Mouse (Mus musculus) G1E (cell line): ENCODE data around the gene Gipc3. TPM values are rescaled to one million over a fixed set of nuclear protein-coding genes. Genes with fewer than 3 reads are reported as not detected.

Source experiments
- ATAC-seq: 2 replicates; pipeline ENCODE4 v1.8.0; 2016; ENCODE audit warnings: mild to moderate bottlenecking; ENCODE audit not compliant: insufficient number of reproducible peaks, poor library complexity, low FRiP score, severe bottlenecking; ENCODE audit errors: extremely low read depth
- DNase-seq: peaks from one replicate; pipeline ENCODE4 v3.0.0; 2012; ENCODE audit warnings: low spot score
- H3K27me3 ChIP-seq: 2 replicates; pipeline ENCODE4 v1.6.1; 2012; ENCODE audit warnings: mild to moderate bottlenecking, low read length, inconsistent platforms; ENCODE audit not compliant: insufficient read depth
- H3K36me3 ChIP-seq: replicated peaks from 2 replicates; pipeline ENCODE3; 2012; ENCODE audit warnings: mild to moderate bottlenecking, inconsistent platforms
- H3K4me1 ChIP-seq: 2 replicates; pipeline ENCODE4 v1.6.1; 2012; ENCODE audit warnings: low read depth, low read length, inconsistent platforms, mixed read lengths; ENCODE audit not compliant: insufficient read depth
- H3K4me3 ChIP-seq: 2 replicates; pipeline ENCODE4 v1.5.1; 2012; ENCODE audit warnings: low read depth, mild to moderate bottlenecking, inconsistent platforms, low read length, moderate library complexity, mixed read lengths
- H3K9me3 ChIP-seq: replicated peaks from 2 replicates; pipeline ENCODE4 v1.6.1; 2012; ENCODE audit warnings: inconsistent platforms
- CTCF ChIP-seq: IDR thresholded peaks from 2 replicates; pipeline ENCODE4 v1.5.1; 2012; ENCODE audit warnings: low read depth, low read length, inconsistent platforms, mixed read lengths
- GATA1 ChIP-seq: IDR thresholded peaks from 2 replicates; pipeline ENCODE4 v1.6.1; 2012; ENCODE audit warnings: borderline replicate concordance, low read length, inconsistent platforms, mixed read lengths
- GATA2 ChIP-seq: IDR thresholded peaks from 2 replicates; pipeline ENCODE4 v1.6.1; 2012; ENCODE audit warnings: low read depth, low read length, inconsistent platforms, borderline replicate concordance
- POLR2AphosphoS5 ChIP-seq: IDR thresholded peaks from 2 replicates; pipeline ENCODE4 v1.6.1; 2012; ENCODE audit warnings: low read depth, low read length, inconsistent platforms; ENCODE audit not compliant: insufficient replicate concordance
- TAL1 ChIP-seq: conservative IDR thresholded peaks from 2 replicates; pipeline ENCODE4 v1.6.1; 2012; ENCODE audit warnings: low read depth, low read length, inconsistent platforms, mixed read lengths
- polyA plus RNA-seq: library from polyadenylated mRNA; stranded (reverse); fragments of >175 nt; gene quantifications from 2 replicates; pipeline ENCODE4 v1.2.3, GENCODE M21; 2012
- total RNA-seq, 2 experiments: library from RNA; stranded (forward) in 1 of 2; stranded (reverse) in 1 of 2; fragments of 200-1000 nt in 1 of 2; fragments of >200 nt in 1 of 2; fragmentation: Nextera tagmentation in 1 of 2; gene quantifications; 2 replicates each; pipeline ENCODE4 v1.2.3; 2014 to 2017

The Gipc3 gene
- total and polyA plus RNA-seq, 3 experiments = 0.11 TPM; not detected in 2

DNA sequence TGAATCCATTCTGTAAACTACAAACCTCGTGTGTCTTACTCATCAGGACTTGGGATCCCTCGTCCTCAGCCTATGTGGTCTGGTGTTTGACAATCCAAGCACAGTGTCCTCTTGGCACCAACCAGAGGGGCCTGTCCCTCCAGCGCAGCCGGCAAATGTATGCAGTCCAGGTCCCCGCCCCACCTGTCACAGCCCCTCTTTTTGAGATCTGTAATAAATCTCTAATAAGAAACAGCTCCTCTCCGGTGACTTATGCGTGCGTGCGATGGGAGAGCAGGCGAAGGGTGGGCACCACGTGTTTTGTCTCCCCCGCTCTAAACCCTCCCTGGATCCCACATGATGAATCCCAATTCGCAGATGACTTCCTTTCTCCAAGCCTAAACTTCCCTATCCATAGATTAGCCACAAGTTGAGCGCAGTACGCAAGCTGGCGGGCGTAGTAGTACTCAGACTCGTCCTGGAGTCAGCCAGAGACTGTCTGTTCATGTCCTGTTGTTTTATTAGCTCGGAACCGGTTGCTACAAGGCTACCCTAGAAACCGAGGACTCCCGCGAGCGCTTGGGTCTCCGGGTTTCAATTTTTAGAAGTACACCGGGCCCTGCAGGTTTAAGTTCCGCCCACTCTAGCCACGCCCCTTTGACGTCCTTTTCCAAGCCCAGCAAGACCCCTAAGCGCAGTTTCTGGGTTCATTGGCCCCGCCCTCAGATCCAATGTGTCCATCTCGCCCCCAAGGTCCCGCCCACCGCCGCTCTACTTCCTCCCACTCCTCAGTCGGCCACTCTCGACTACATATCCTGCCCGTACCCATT lies 23.1 kb downstream of the Gipc3 start:
- peaks cover 84% of the 10 kb centered on the region for H3K4me1 ChIP-seq
- DNase-seq (peak; percentile 93), ATAC-seq (no peak)
- H3K27me3 ChIP-seq = no peaks in the 10 kb centered on the region; the same call in 1 of the 2 replicates
- TF ChIP-seq GATA2 (no peak), GATA1 (no peak), CTCF (no peak), POLR2AphosphoS5 (no peak), TAL1 (no peak)
- peaks cover 76% of the 10 kb centered on the region for H3K36me3 ChIP-seq
- H3K4me3 ChIP-seq = peak overlapping the region; percentile 98
- no peaks in the 10 kb centered on the region for H3K9me3 ChIP-seq

DNA sequence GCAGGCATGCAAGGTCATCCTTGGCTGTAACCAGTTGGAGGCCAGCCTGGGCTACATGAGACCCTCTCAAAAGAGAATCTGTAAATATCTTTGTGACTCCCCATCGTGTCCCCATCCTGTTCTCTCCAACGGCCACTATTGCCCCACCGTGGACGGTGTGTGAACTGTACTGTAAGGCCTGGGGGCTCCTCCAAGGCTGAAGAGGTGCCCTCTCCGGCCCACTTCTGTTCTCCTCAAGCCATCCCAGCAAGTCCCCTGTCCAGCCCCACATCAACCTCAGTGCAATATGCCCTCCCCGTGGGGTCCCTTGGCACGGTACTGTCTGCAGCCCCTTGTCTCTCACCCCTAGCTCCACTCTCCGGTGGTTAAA lies 23.8 kb downstream of the Gipc3 start:
- Histone ChIP-seq H3K27me3 (no peaks in the 10 kb centered on the region; the same call in 1 of the 2 replicates), H3K9me3 (no peaks in the 10 kb centered on the region), H3K36me3 (peaks cover 76% of the 10 kb centered on the region), H3K4me1 (peaks cover 79% of the 10 kb centered on the region), H3K4me3 (peak overlapping the region; percentile 98; the same call in 1 of the 2 replicates)
- no peak for ATAC-seq
- no peak for DNase-seq
- no peak for TF ChIP-seq TAL1
- no peak for TF ChIP-seq CTCF
- no peak for TF ChIP-seq GATA2
- TF ChIP-seq POLR2AphosphoS5 = no peak
- TF ChIP-seq GATA1 = no peak

DNA sequence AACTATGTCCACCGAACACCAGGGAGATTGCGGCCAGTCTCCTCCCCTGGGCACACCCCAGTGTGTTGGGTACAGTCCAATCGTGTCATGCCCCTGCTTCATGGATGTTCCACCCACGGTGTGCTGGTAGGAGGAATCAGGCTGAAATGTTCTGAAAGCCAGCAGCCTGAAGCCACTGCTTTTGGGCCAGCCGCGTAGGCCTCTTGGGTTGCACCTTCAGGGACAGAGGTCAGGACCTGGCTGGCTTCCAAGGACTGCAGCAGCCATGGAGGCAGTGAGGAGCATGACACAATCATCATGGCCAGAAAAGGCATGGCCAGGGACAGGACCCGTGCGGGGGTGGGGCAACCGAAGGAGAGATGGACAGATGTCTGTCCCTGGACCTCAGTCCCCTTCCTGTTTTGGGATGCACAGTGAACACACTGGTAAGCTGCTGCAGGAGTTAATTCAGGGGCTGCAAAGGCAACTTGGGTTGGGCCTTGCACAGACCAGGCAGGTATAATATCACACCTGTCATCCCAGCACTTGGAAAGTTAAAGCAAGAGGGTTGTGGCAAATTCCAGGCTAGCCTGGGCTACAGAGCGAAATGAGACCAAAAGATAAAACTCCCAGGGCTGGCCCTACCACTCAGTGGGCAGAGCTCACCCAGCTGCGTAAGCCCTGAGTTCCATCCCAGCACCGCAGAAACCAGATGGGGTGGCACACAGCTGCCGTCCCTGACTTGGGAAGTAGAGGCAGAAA lies 24.3 kb downstream of the Gipc3 start:
- Histone ChIP-seq H3K9me3 (no peaks in the 10 kb centered on the region), H3K4me1 (peaks cover 78% of the 10 kb centered on the region), H3K36me3 (peaks cover 76% of the 10 kb centered on the region), H3K4me3 (peak overlapping the region; percentile 98; the same call in 1 of the 2 replicates), H3K27me3 (no peaks in the 10 kb centered on the region; the same call in 1 of the 2 replicates)
- DNase-seq (no peak), ATAC-seq (no peak)
- TF ChIP-seq TAL1 (no peak), CTCF (no peak), GATA2 (no peak), GATA1 (no peak), POLR2AphosphoS5 (no peak)

DNA sequence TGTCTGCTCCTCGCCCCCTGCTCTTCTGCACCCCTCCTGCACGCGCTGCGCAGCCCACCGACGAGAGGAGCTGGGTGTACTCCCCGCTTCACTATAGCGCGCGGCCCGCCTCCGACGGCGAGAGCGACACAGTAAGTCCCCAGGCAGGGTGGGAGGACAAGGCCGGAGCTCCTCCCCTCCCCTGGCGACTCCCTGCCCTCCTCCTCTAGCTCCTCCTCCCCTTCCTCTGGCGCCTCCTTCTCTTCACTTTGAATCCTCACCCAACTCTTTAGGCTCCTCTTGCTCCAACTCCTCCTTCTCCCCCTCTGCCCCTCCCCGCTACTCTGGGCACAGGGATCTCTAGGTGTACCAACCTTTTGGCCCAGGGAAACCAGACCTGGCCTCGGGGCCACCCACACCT lies 25.8 kb downstream of the Gipc3 start:
- H3K4me1 ChIP-seq = peaks cover 75% of the 10 kb centered on the region

DNA sequence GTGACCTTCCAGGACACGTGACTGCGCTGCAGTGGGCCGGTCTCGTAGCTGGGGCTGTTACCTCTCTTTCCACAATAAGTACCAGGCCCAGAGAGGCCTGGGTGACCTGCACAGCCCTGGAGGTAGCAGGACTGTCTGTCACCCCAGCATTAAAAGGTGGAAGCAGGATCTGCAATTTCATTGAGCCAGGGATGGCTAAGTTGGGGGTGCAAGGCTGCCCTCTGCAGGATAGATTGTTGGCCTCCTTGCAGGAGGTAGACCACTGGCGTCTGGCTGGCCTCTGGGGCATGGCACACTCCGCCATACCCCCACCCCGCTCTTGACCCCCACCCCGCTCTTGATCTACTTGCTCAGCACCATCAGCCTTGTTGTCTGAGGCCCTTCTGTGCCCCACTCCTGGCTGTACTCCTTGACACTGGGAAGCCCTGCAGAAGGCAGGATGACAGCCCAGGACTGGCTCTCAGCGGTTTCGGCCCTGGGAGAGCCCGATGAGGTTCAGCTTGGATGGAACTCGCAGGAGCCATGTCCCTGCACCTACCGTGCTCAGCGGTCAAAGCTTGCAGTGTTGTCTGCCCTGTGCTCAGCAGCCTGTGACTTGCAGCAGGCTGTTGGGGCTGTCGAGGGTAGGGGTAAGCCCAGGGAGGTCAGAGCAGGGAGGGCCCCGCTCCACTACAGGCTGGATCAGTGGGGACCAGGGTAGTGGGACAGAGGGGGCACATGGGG lies 26.6 kb downstream of the Gipc3 start:
- DNase-seq (peak; percentile 40), ATAC-seq (no peak)
- H3K4me1 ChIP-seq = peaks cover 69% of the 10 kb centered on the region
- H3K9me3 ChIP-seq = no peaks in the 10 kb centered on the region
- no peak for TF ChIP-seq GATA2
- no peak for TF ChIP-seq CTCF
- no peak for TF ChIP-seq TAL1
- TF ChIP-seq POLR2AphosphoS5 = no peak
- TF ChIP-seq GATA1 = no peak
- H3K36me3 ChIP-seq = peaks cover 80% of the 10 kb centered on the region
- H3K4me3 ChIP-seq = peak overlapping the region; percentile 49; the same call in 1 of the 2 replicates
- H3K27me3 ChIP-seq = no peaks in the 10 kb centered on the region

More for the DNA sequence above, 25.8 kb downstream of the Gipc3 start:
- Histone ChIP-seq H3K4me3 (peak overlapping the region; percentile 49; the same call in 1 of the 2 replicates), H3K27me3 (no peaks in the 10 kb centered on the region), H3K9me3 (no peaks in the 10 kb centered on the region), H3K36me3 (peaks cover 76% of the 10 kb centered on the region)
- DNase-seq (peak; percentile 52), ATAC-seq (no peak)
- TF ChIP-seq GATA2 = no peak
- TF ChIP-seq GATA1 = no peak
- TF ChIP-seq TAL1 = no peak
- TF ChIP-seq CTCF = no peak
- TF ChIP-seq POLR2AphosphoS5 = no peak
